Mouse (Mus musculus): ENCODE data around the gene Fbxo39.

GRCm38 (mm10) chr11:72361385-72362346 is 47.4 kb downstream of the Fbxo39 start:
- TF ChIP-seq CEBPB (IDR thresholded peaks at IDR 0.05; ENCODE audit: insufficient read depth, poor library complexity, severe bottlenecking) (no peak), SRF (IDR thresholded peaks at IDR 0.05; ENCODE audit: control insufficient read depth, insufficient read length, low read depth) (no peak), POLR2A (IDR thresholded peaks at IDR 0.05; ENCODE audit: insufficient read length, low read depth) (no peak), USF1 (IDR thresholded peaks at IDR 0.05; ENCODE audit: low read depth) (no peak), REST (IDR thresholded peaks at IDR 0.05; ENCODE audit: insufficient read depth, insufficient read length) (no peak)

Data from myocyte (in vitro differentiated cells).